Mouse (Mus musculus): ENCODE measurements around the gene Tcte2.

DNA sequence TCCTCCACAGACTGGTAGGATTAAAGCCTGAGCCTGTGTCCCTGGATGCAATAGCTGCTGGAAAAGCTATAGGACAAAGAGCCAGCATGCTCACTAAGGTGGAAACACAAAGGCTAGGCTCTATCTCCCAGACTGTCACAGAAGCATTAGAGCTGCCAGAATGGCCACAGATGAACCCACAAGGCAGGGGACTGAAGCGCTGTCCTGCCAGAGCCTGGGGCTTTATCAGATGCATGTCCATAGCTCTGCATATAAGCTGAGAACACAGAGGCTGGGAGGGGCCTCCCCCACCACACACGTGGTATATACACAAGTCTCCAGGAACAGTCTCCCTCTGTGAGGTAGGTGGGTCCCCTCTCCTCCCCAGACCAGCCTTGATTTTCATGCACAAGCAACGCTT, 94.6 kb downstream of the Tcte2 start:
- TF ChIP-seq CTCF (IDR thresholded peaks at IDR 0.05; ENCODE audit: extremely low read depth, insufficient read length, insufficient replicate concordance, low read depth, low read length) = no peak
- TF ChIP-seq POLR2A (IDR thresholded peaks at IDR 0.05; ENCODE audit: low read depth, low read length) = no peak
